Mouse (Mus musculus) hindbrain, embryonic 16.5 days (tissue): ENCODE measurements around the gene Tcf3. TPM values are rescaled to one million over a fixed set of nuclear protein-coding genes. Genes with fewer than 3 reads are reported as not detected.
A peak's percentile ranks its signal among the peaks of the same experiment; 100 is the strongest.

Experiments used
- ATAC-seq: fragments of 200-750 bp; cut with Nextera tagmentation; 2 replicates; pipeline ENCODE4 v1.8.0; 2017; ENCODE audit warnings: moderate TSS enrichment, moderate library complexity
- H3K27ac ChIP-seq: fragments of 300-500 bp; sonication (generic); 2 replicates; pipeline ENCODE4 v1.5.1; 2014; ENCODE audit warnings: low read depth, mild to moderate bottlenecking, control low read depth, low read length, moderate library complexity
- H3K27me3 ChIP-seq: fragments of 300-500 bp; sonication (generic); replicated peaks from 2 replicates; pipeline ENCODE4 v1.6.1; 2014; ENCODE audit warnings: low read length; ENCODE audit not compliant: control insufficient read depth, insufficient read depth
- H3K36me3 ChIP-seq: fragments of 300-500 bp; sonication (generic); 2 replicates; pipeline ENCODE4 v1.6.1; 2014; ENCODE audit warnings: mild to moderate bottlenecking, low read length, moderate library complexity, mixed read lengths; ENCODE audit not compliant: control insufficient read depth, insufficient read depth
- H3K4me1 ChIP-seq: fragments of 300-500 bp; sonication (generic); 2 replicates; pipeline ENCODE4 v1.6.1; 2014; ENCODE audit warnings: low read depth, low read length; ENCODE audit not compliant: control insufficient read depth, insufficient read depth
- H3K4me2 ChIP-seq: fragments of 300-500 bp; sonication (generic); 2 replicates; pipeline ENCODE4 v1.6.1; 2014; ENCODE audit warnings: mild to moderate bottlenecking, low read length, control low read depth, moderate library complexity
- H3K4me3 ChIP-seq: fragments of 300-500 bp; sonication (generic); 2 replicates; pipeline ENCODE4 v1.5.1; 2014; ENCODE audit warnings: mild to moderate bottlenecking, low read length, control low read depth, moderate library complexity
- H3K9ac ChIP-seq: fragments of 300-500 bp; sonication (generic); 2 replicates; pipeline ENCODE4 v1.6.1; 2014; ENCODE audit warnings: low read depth, mild to moderate bottlenecking, control low read depth, low read length, moderate library complexity
- H3K9me3 ChIP-seq: fragments of 300-500 bp; sonication (generic); 2 replicates; pipeline ENCODE4 v1.6.1; 2014; ENCODE audit warnings: mild to moderate bottlenecking, low read length, moderate library complexity; ENCODE audit not compliant: control insufficient read depth
- WGBS: fragments of 180-500 bp; shearing (Covaris S2); extraction: QIAGEN DNeasy Blood & Tissue Kit; methylation state at CpG from one replicate; pipeline ENCODE4 v1.1.7; 2014; 5-methylcytosine and 5-hydroxymethylcytosine counted together
- polyA plus RNA-seq: library from polyadenylated mRNA; unstranded; fragments of >200 nt; fragmentation: Nextera tagmentation; extraction: Ambion mirVana; gene quantifications from 2 replicates; pipeline ENCODE4 v1.2.1, GENCODE M21; 2015

Gene Tcf3
- polyA plus RNA-seq, 1 experiment from 2014 or later = 32.5 TPM

DNA sequence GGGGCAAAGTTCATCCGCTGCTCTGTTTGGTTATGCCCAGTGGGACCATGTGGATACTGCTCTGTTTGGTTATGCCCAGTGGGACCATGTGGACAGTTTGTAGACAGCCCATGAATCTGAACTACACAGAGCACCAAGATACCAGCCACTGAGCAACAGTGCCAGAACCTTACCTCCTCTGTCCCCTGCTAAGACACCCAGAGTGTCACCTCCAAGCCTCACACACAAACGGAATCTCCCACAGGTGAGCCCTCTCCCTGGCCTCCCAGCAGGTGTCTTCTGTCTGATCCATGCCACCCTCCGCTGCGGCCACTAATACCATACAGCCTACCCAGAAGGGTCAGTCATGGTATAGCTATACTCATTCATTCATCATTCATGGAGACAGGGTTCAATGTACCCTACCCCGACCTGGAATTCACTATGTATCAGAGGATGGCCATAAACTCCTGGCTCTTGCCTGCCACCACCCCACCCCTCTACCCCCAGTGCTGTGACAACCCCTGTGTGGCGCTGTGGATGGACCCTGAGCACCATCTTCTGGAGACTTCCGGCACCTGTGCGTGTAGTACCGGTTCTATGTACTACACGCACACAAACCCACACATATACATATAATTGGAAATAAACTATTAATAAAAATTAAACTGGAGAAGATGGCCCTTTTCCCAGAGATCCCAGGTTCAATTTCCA is 27.8 kb downstream of the Tcf3 start:
- 55% methylated on average over 10 of the region's 10 CpGs for WGBS
- Histone ChIP-seq H3K9ac (peak overlapping the region; percentile 83), H3K27ac (no peak overlapping the region)

DNA sequence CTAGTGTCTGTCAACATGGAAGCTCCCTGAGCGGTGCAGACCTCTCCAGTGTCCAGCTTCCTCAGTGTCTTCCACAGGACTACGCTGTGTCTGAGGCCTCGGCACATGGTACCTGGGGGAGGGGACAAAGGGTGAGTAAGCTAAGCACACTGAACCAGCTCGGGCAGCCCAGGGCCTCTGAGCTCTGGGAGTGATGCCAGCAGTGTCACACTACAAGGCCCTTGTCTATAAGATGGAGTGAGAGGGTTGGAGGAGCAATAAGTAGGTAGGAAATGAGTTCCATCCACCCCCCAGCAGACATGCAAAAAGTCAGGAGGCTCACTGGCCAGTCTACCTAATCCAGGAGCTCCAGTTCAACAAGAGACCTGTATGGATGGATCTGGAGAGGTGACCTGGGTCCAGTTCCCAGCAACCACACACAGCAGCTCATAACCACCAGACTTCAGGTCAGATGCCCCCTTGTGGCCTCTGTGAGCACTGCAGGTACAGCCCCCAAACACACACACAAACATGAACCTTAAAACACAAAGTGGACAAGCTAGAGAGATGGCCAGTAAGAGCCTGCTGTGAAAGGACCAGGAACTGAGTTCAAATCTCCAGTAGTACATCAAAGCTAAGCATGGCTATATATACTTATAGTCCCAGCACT is 30.3 kb downstream of the Tcf3 start:
- no peak overlapping the region for H3K27ac ChIP-seq
- H3K4me2 ChIP-seq = no peak overlapping the region
- H3K27me3 ChIP-seq = no peaks in the 10 kb centered on the region
- peaks cover 22% of the 10 kb centered on the region for H3K4me1 ChIP-seq
- peaks cover 18% of the 10 kb centered on the region for H3K36me3 ChIP-seq
- 91% methylated on average over 4 of the region's 4 CpGs for WGBS
- no peak overlapping the region for H3K4me3 ChIP-seq
- no peaks in the 10 kb centered on the region for H3K9me3 ChIP-seq
- no peak for ATAC-seq
- no peak overlapping the region for H3K9ac ChIP-seq

More for the DNA sequence above, 27.8 kb downstream of the Tcf3 start:
- no peaks in the 10 kb centered on the region for H3K9me3 ChIP-seq
- H3K4me3 ChIP-seq = peak overlapping the region; percentile 77
- peak overlapping the region; percentile 97 for H3K4me2 ChIP-seq
- H3K27me3 ChIP-seq = no peaks in the 10 kb centered on the region
- peaks cover 25% of the 10 kb centered on the region for H3K36me3 ChIP-seq
- H3K4me1 ChIP-seq = peaks cover 16% of the 10 kb centered on the region
- no peak for ATAC-seq

DNA sequence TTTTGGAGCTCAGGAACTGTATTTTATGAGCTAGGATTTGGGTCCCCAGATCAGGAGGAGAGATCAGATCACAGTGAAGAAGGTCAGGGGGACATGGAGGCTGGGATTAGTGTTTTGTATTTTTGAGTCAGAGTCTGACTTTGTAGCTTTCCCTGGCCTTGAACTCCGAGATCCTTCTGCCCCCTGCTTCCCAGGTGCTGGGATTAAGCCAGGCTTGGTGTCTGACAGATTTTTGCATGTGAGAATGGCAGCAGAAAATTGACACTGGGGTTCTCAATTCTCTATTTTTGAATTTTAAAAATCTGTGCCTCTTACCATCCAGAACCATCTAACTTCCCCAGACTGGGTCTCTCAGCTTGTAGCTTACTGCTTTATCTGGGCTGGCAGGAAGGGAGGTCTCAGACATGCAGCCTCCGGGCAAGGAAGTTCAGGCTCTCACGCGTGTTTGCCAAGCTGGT is 32.7 kb downstream of the Tcf3 start:
- ATAC-seq = no peak
- Histone ChIP-seq H3K27ac (peak overlapping the region; percentile 80), H3K4me1 (peaks cover 24% of the 10 kb centered on the region), H3K36me3 (peaks cover 18% of the 10 kb centered on the region), H3K4me3 (no peak overlapping the region), H3K4me2 (peak overlapping the region; percentile 82), H3K9me3 (no peaks in the 10 kb centered on the region), H3K9ac (peak overlapping the region; percentile 72), H3K27me3 (no peaks in the 10 kb centered on the region)
- 85% methylated on average over 4 of the region's 4 CpGs for WGBS

DNA sequence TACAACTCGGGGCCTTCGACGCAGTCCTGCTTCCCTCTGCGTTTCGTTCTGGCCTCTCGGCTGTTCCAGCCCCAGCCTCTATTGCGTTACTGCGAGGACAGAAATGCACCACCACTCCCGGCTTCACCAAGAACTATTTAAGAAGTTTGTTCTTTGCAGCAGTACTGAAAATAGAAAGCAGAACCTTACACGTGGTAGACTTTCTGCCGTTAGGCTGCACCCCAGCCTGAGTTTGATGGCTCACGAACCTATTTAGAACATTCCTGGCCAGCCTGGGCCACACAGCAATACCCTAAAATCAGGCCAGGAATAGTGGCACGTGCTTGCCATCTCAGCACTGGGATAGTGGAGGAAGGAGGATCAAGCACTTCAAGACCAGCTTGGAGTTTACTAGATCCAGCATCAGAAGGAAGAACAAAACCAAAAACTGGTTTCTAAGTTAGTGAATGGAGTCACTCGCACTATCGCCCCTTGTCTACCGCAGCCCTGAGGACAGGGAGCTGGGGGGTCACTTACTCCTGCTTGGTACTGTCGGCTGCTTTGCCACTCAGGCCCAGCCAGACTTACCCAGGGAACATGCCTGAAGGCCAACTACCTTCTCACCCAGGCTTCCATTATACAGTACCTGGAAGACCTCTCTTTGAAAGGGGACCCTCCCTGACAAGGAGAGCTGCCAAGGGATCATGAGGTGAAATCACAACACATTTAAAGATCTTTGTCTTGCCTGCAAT is 33.3 kb downstream of the Tcf3 start:
- peak overlapping the region; percentile 80 for H3K27ac ChIP-seq
- peak overlapping the region; percentile 72 for H3K9ac ChIP-seq
- WGBS = 15% methylated on average over 17 of the region's 17 CpGs
- H3K36me3 ChIP-seq = peaks cover 21% of the 10 kb centered on the region
- H3K9me3 ChIP-seq = no peaks in the 10 kb centered on the region
- no peaks in the 10 kb centered on the region for H3K27me3 ChIP-seq
- H3K4me3 ChIP-seq = peak overlapping the region; percentile 74
- ATAC-seq = no peak
- peak overlapping the region; percentile 82 for H3K4me2 ChIP-seq
- peaks cover 19% of the 10 kb centered on the region for H3K4me1 ChIP-seq

DNA sequence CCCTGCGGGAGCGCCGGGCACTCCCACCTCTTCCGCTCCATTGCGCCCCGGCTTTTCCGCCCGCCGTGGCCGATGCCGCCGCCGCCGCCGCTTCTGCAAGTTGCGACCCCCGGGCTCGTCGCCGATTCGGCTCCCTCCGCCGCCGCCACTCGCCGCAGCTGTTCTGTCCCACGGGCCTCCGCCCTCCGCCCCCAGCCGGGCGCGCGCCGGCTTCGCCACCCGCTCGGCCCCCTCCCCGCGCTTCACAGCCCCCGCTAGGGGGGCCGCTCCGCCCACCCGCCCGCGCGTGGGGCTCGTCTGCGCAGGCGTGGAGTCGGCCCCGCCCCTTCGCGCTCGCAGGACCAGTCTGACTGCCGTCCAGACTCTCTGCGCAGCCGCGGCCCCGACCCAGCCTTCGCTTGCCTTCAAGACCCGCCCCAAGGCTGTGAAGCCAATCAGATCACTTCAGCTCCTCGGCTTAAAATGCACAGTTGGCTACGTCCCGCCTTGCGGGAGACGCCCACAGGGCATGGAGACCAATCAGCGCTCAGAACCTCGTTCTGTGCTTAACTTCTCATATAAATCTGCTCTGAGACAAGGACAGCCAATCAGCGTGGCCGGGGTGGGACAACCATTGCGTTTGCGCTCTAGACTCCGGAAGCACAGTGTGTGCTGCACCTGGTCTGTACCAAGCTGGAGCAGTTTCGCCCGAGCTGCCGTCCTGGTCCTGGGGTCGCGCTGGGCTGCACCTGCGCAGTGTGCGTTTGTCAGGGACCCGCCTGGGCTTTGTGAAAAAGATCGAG is 34.1 kb downstream of the Tcf3 start, which contains the start of gene Mbd3:
Gene Mbd3, minus strand, starts transcription at position 360 of the 782 bp plus-strand sequence.
- no peaks in the 10 kb centered on the region for H3K9me3 ChIP-seq
- peak; percentile 97 for ATAC-seq
- H3K27ac ChIP-seq = peak within 1 kb of the TSS; percentile 100
- peak within 1 kb of the TSS; percentile 74 for H3K4me3 ChIP-seq
- peak within 1 kb of the TSS; percentile 82 for H3K4me2 ChIP-seq
- no peaks in the 10 kb centered on the region for H3K27me3 ChIP-seq
- peaks cover 29% of the 10 kb centered on the region for H3K36me3 ChIP-seq
- H3K4me1 ChIP-seq = peaks cover 17% of the 10 kb centered on the region
- peak within 1 kb of the TSS; percentile 91 for H3K9ac ChIP-seq
- WGBS = under 1% methylated on average over 82 of the region's 82 CpGs

DNA sequence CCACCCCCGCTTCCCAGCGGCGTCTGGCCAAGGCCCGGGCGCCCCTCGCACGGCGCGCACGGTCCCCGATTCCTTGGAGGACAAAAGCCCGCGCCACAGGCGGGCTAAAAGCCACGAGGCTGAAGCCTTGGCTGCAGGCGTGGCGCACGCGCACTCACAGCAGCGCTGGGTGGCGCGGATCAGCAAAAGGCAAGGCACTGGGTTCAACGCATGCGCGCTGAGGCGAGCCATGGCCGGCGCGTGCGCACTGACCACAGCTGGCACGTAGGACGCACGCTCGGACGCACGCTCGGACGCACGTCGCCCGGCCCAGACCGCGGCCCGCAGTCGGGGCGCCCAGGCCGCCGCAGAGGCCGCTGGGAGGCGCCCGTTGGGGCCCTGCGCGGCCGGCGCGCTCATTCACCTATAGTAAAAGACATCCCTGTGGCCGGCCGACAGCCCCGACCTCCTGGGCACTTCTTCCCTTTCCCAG is 34.7 kb downstream of the Tcf3 start:
- Histone ChIP-seq H3K27ac (peak overlapping the region; percentile 100), H3K4me3 (peak overlapping the region; percentile 74), H3K4me2 (peak overlapping the region; percentile 81), H3K9me3 (no peaks in the 10 kb centered on the region), H3K4me1 (peaks cover 17% of the 10 kb centered on the region), H3K9ac (peak overlapping the region; percentile 91), H3K36me3 (peaks cover 32% of the 10 kb centered on the region), H3K27me3 (no peaks in the 10 kb centered on the region)
- 0% methylated on average over 51 of the region's 59 CpGs for WGBS
- ATAC-seq = peak; percentile 80

DNA sequence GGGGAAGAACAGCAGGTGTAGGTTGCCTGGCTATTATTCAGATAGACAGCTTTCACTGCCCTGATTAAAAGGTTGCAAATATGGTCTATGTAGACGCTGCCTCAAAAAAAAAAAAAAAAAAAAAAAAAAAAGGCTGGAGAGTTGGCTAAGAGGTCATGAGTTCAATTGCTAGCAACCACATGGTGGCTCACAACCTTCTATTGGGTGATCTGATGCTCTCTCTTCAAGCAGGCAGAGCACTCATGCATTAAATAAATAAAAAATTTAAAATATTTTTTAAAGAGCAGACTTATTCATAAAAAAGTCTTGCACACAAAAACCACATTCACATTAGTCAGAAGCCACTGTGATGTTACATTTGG is 35.3 kb downstream of the Tcf3 start:
- Histone ChIP-seq H3K9ac (peak overlapping the region; percentile 77), H3K9me3 (no peaks in the 10 kb centered on the region), H3K27me3 (no peaks in the 10 kb centered on the region), H3K4me1 (peaks cover 17% of the 10 kb centered on the region), H3K4me2 (peak overlapping the region; percentile 81), H3K4me3 (peak overlapping the region; percentile 74), H3K27ac (peak overlapping the region; percentile 100), H3K36me3 (peaks cover 30% of the 10 kb centered on the region)
- WGBS = 0% methylated on average over 1 of the region's 1 CpGs
- no peak for ATAC-seq

DNA sequence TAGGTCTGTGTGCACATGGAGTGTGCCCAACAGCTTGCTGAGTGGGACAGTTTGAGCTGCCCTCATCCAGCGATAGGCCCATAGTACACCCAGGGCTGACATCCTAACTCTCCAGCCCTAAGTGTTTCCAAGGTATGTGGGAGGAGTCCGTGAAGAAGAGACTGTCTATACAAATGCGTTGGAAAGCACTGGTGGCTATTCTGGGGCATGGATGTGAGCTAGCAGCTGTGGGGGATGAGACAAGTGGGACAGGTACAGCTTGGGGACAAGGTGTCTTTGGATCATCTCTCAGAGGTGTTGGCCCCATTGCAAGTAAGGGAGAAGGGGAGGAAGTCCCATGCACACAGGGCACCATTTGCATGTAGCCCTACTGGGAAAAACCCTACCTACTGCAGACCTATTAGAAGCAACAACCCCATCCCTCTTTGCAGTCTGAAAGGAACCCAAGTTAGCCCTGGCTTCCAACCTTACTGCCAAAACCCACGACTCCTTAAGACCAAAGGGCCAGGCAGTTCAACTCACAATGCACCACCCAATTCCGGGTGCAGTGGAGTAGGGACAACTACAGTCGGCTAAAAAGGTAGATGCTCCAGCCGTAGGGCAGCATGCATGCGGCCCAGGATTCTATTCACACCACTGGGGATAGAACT is 35.8 kb downstream of the Tcf3 start:
- H3K4me2 ChIP-seq = peak overlapping the region; percentile 81
- no peaks in the 10 kb centered on the region for H3K9me3 ChIP-seq
- H3K4me3 ChIP-seq = peak overlapping the region; percentile 74
- H3K27ac ChIP-seq = peak overlapping the region; percentile 100
- H3K27me3 ChIP-seq = no peaks in the 10 kb centered on the region
- peaks cover 30% of the 10 kb centered on the region for H3K36me3 ChIP-seq
- WGBS = 34% methylated on average over 8 of the region's 8 CpGs
- no peak for ATAC-seq
- peaks cover 17% of the 10 kb centered on the region for H3K4me1 ChIP-seq
- peak overlapping the region; percentile 77 for H3K9ac ChIP-seq
